Mouse (Mus musculus) monocyte, adult 2 months (primary cell): ENCODE results near the gene Psma1.

ENCODE experiments used
- DNase-seq, 2 experiments: peaks; one replicate each; pipeline ENCODE4 v3.0.0; 2022; ENCODE audit warnings: low spot score in 2 of 2, low read depth in 1 of 2

Gene Psma1

GRCm38 (mm10) chr7:114276005-114276752 is at the start of gene Psma1:
Gene Psma1 (minus strand): TSS chr7:114276118.
- peak; percentile 88 to 94 for DNase-seq

GRCm38 (mm10) chr7:114323527-114323926 is 47.6 kb upstream of the Psma1 start:
- DNase-seq: no peak

GRCm38 (mm10) chr7:114322531-114323441 is 46.9 kb upstream of the Psma1 start:
- no peak for DNase-seq

DNA sequence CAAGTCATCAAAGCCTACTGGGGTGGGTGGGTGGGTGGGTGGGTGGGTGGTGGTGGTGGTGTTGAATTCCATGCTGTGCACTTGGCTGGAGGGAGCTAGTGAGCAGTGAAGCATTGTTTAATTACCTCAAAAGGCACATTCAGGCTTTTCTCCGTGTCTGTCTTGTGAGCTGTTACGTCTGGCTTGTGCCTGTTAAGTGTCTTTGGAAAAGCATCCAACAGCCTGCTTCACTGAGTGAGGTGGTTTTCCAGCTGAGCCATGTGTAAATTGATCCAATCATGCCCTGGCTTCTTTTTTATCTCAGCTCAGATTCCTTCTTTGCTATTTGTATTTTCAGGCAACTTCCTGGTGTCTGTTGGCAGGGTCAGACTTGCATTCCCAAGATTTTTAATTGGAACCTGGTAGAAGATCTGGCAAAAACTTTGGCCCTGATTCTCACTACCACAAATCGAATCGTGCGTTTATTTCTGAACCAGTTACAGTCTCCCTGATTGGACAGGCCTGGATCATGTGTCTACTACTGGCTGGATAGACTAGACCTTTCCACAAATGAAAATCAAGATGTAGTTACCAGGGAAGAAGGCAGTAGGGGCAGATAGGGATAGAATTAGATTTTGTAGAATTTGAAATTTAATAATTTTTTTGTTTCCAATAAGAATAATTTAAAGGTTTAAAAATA is 45.9 kb upstream of the Psma1 start:
- no peak for DNase-seq

DNA sequence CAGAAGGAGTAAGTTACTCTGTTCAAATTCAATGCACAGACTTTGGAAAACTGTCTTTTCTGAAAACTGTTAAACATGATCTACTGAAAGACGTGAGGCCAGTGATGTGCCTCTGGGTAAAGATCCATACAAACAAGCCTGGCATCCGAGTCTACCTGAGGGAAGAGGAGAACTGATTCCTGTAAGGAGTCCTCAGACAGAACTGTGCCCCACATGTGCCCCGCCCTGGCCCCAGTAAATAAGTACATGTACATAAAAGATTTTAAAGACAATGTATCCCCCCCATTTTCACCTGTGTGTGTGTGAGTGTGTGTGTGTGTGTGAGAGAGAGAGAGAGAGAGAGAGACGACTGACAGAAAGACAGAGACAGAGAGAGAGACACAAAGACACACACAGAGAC is 42.0 kb upstream of the Psma1 start:
- DNase-seq: no peak

- DNase-seq: peak in 1 of 2 experiments; percentile 43
Measured at GRCm38 (mm10) chr7:114317389-114317792, 41.5 kb upstream of the Psma1 start.

DNA sequence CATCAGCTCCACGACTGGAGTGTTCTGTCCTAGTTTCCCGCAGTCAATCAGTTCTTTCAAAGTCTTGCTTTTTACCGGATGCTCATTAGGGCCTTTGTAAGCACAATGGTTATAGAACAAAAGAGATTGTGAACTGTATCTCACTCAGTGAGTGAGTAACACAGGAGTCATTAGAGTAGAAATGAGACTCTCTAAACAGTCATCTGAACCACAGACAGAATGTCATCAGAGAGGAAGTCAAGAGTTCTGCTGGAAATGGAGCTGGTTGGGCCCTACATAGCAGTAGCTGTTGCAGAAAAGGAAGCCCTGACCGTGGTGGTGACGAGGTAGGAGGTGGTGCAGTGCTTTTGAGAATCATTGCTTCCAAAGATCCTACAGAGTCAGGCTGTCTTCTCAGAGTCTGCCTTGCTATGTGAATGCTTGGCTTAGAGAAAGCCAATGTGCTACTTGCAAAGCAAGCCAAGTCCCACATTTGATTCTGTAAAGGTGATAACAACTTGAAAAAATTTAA is 40.5 kb upstream of the Psma1 start:
- DNase-seq: no peak

DNA sequence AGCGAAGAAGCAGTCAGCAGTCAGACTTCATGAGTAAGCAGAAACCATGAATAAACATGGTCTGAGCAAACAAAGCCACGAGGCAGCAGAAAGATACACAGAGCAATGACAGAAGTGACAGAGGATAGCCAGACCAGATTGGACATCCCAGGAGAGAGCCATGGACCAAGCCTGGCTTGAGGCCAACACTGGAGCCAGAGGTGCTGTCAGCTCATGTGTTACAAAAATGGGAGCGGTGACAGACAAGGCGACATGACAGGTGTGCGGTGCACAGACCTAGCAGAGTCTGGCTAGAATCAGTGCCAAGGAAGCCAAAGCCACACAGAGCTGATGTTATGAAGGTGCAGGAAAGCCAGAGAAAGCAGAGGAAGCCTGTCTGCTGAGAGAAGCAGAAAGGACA is 35.3 kb upstream of the Psma1 start:
- DNase-seq: no peak

- DNase-seq: no peak
Measured at GRCm38 (mm10) chr7:114309020-114309419, 33.1 kb upstream of the Psma1 start.

DNA sequence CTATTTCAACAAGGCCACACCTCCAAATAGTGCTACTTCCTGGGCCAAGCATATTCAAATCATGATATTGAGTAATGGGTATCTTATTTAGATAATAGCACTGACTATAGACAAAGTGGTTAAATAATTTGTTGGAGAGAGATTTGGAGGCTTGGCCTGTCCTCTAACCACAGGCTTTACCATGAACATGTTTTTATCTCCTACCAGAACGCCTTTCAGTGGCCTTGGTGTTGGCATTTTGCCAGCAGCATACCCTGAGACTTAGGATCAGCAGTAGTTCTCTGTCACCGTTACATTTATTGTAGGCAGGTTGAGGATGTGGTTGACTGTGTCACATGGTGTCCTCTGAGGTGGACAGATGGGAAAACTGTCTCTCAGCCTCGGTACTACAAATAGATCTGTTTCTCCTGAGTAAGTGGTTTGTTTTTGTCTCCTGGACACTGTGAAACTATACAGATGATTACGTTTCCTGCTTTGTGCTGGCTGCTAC is 25.4 kb upstream of the Psma1 start:
- no peak for DNase-seq

- no peak for DNase-seq
Measured at GRCm38 (mm10) chr7:114300782-114301181, 24.9 kb upstream of the Psma1 start.

GRCm38 (mm10) chr7:114299247-114299646 is 23.3 kb upstream of the Psma1 start:
- DNase-seq: no peak

DNA sequence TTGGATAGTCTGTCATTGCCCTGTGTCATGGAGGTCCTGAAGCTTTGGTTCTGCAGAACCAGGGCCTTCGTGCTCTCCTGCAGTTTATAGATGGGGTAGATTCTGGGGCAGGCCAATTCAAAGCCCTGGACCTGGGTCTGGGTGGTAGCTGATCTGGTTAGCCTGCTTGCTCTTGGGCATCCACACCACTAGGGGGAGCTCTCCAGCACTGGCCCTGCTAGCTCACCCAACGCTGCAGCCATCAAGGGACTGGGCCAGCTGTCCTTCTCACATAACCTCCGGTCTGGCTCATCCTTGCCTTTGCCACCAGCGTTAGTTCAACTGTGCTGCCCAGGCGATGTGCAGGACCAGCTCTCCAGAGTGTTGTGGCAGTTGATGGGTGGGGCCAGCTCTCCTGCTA is 18.8 kb upstream of the Psma1 start:
- DNase-seq: no peak

DNA sequence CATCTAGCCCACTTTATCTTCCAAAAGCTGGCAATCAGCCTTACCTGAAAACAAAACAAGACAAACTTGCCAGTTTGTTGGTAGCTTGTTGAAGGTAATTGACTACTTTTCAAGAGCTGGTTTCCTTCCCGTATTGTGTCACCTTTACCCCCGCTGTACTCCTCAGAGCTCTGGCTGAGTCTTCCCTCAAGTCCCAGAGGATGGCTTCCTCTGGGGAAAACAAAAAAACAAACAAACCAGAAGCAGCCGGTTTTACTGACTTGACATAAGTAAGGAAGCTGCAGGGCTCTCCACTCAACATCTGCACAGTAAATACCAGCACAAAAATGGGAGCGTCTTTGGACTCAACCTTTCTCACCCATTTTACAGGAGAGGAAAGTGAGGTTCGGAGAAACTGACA is 18.0 kb upstream of the Psma1 start:
- no peak for DNase-seq

- DNase-seq: peak in 1 of 2 experiments; percentile 39
Measured at GRCm38 (mm10) chr7:114292501-114292971, 16.6 kb upstream of the Psma1 start.

DNA sequence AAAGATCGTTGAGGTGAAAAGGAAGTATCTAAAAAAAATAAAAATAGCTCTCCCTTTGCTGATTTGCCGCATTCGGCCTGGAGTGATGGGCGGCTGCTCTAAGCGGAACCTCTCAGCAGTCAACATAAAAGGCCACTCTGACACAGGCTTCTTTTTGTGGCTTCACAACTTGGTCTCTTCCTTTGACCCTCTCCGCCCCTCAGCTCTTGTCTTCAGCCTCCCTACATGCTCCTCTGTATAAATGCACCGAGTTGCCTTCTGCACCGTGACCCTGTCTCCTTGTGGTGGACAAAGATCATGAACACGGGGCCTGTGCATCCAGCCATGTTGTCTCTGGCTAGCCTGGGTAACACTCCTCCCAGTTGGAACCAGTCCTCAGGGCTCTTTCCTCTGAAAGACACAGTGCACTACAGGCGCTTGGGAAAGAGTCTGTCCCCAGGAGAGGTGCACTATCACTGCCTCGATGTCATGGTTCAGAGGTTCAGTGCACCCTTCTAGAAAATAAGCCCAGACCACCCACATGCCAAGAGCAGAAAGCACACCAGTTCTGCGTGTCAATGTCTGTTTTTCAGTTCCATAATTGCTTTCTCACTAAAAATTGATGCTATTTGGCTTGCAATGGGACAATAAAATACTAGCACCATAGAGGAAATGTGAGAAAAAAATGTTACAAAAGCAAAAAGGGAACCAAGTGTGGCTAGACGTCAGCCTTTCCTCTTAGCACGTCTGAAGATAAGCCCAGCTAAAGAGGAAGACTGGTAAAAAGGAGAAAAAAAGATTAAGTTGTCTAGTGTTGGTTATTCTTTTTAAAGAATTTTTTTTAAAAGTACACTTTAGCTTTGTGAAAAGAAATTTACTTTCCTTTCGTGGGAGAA is 15.8 kb upstream of the Psma1 start:
- peak in 1 of 2 experiments; percentile 17 for DNase-seq

- DNase-seq: no peak
Measured at GRCm38 (mm10) chr7:114290078-114290506, 14.2 kb upstream of the Psma1 start.

GRCm38 (mm10) chr7:114284296-114284910 is 8.5 kb upstream of the Psma1 start:
- DNase-seq: no peak

DNA sequence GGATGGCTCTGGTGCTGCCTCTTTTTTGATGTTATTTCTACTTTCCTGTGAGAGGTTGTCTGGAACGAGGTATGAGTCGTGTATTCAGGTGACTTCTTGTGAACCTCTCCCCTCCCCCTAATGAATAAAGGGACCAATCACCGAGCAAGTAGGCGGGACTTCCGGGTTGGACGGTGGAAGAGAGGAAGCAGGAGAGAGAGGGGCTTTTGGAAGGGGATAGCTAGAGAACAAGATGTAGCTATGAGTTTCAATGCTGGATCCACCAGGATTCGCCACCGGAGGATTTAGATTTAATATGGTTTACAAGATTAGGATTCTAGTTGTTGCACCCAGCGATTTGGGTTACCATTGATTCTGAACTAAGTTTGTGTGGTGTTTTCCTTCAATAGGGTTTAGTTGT is 7.1 kb upstream of the Psma1 start:
- no peak for DNase-seq

- DNase-seq: peak in 1 of 2 experiments; percentile 28
Measured at GRCm38 (mm10) chr7:114281671-114282070, 5.8 kb upstream of the Psma1 start.
